Mouse (Mus musculus): Measurements from ENCODE around the gene Fam126a.

Gene Fam126a

DNA sequence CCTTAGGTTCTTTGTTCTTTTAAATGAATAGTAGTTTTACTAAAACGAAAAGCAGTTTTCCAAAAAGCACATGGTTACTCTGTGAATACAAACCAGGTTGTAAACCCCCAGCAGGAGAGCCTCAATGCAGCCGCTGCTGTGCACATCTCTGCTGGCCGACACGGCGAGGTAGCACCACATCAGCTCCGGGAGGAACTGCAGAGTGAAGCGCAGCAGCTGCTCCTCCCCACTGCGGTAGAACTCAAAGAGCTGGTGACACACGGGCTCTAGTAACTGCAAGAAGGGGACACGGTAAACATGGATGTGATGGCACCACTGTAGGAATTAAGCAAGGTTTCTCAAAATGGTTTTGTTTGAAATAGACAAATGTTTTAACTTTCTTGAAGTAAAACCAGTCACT lies 42.7 kb downstream of the Fam126a start:
- no peak for DNase-seq

DNA sequence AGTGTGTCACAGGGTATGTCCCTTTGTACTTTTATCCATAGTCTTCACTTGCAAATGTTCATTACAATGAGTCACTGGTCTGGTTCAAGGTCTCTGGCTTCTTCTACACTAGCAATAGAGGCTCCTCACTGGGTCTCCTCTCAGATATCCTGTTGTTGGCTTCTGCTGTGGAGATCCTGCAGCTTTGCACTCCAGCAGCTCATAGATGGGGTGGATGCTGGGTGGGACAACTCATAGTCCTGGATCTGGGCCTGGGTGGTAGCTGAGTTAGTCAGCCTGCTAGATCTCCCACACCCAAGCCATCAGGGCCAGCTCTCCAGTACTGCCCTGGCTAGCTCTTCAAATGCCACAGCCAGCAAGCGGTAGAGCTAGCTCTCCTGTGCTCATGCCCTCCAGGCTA lies 48.4 kb downstream of the Fam126a start:
- DNase-seq, result no peak

DNA sequence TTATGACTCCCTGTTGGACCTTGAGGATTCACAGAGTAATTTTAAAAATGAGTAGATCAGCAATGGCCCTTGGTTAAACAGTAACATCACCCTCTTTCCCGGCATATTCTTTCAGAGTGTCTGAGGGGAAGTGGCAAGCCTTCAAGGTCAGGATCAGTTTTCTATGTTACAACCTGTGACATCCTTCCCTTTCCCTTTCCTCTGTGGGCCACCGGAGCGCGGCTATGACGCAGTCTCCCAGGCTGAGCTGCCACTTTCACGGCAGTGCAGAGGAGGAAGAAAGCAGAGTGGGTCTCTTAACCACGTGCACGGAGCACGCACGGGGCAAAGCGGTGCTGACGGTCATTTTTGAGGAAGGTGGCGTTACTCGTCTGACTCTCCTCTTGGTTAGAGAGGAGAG lies 52.0 kb downstream of the Fam126a start:
- DNase-seq, result no peak

DNA sequence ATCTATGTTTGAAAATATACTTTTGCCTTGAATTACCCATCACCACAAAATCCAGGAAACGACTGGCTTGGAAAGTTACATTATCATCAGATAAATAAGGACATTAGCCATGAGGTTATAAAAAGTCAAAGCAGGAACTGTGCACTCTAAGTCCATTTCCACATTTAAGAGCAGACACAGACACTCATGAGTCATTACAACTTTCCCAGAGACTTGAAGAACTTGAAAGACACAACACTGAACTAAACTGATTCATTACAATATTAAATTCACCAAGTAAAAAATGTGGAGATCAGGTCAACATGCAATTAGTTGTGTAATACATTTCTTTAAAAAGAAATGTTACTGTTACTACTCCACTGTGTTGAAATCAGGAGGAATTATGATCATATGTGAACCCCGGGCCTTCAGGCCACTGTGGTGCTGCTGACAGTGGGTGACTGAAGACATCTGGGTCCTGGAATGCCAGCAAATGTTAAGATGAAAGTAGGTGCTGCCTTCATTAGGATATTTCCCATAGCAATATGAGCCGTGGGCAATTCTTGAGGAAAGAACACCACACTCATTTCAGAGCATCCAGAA lies 55.4 kb downstream of the Fam126a start:
- DNase-seq, result no peak

DNA sequence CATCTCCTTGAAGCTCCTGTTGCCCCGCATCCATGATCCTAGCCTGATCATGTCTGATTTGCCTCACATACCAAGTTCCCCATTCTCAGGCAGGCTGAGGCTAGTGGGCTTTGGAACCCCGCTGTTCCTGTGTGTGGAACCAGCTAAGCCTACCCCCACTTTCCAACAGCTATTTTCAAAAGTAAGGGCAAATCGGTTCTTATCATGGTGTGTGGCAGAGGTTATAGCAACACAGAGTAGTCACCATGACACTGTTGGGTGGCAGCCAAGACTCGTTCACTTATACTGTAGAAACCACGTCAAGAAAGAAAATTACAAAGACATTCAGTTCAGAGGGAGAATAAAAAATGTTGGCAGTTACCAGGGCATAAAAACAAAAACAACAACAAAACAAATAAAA lies 62.8 kb downstream of the Fam126a start:
- no peak for DNase-seq

DNA sequence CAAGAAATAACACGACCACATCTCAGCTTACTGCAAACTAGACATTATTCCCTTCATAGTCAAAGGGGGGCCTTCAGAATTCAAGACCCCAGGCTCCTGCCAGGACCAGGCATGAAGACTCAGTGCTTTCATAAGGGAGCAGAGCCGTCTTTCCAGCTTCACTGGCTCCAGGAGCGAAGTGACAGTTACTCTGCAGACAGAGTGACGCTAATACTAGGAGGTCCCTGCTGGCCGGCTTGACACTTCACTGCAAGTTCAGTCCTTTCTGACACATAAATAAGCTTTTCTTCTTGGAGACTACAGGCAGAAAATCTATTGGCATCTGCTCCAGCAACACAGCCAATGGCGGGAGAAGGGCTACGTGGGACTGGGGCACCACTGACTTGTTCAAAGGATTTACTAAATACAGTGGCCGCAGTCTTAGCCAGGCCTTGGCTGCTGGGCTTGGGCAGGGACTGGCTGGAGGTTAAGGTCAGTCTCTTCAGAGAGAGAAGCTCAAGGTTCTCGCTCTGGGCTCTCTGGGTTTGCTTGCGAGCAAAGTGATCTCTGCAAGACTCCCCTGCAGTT lies 65.8 kb downstream of the Fam126a start:
- no peak for DNase-seq

DNA sequence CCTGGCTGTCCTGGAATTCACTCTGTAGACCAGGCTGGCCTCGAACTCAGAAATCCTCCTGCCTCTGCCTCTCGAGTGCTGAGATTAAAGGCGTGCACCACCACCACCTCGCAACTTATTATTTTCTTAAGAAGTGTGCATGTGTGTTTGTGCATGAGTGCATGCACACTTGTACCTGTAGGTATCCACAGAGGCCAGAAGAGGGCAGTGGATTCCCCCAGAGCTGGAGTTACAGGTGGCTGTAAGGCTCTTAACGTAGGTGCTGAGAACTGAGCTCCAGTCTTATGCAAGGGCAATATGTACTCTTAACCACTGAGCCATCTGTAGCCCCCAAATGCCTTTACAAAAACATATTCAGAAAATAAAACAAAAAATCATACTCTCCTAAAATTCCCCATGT lies 77.4 kb downstream of the Fam126a start:
- no peak for DNase-seq

DNA sequence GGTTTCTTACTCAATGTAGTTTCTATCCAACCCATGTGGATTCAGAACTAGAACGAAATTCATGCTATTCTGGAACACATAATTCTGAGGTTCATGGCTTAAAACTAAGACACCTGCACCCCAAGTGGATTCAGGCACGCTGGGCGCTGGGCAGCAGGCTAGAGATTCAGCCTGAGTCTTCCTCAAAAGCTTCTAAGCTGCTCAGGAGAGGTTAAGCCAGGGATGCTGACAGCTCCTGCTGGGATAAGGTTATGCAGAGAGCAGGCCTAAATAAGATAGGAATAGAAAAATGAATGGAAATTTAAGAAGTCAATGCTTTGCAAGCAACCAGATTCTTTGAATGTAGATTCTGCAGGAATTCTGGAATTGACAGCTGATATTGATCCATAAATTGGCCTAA lies 82.4 kb downstream of the Fam126a start:
- no peak for DNase-seq

DNA sequence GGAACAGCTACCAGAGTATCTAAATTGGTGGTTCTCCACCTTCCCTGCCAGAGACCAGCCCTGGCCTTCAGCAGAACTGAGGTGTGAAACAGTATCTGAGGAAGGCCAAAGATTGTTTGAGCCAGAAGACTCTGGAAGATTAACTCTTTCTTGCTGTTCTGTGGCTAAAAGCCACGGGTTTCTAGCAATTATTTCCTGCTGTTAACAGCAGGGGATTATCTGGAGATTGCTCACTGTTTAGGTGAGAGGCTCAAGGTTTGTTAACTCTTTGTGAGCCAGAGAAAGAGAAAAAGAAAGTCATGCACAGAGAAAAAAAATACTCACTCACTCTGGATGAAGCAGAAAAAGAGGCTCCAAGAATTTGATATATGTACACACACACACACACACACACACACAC lies 85.4 kb downstream of the Fam126a start:
- DNase-seq, result no peak

DNA sequence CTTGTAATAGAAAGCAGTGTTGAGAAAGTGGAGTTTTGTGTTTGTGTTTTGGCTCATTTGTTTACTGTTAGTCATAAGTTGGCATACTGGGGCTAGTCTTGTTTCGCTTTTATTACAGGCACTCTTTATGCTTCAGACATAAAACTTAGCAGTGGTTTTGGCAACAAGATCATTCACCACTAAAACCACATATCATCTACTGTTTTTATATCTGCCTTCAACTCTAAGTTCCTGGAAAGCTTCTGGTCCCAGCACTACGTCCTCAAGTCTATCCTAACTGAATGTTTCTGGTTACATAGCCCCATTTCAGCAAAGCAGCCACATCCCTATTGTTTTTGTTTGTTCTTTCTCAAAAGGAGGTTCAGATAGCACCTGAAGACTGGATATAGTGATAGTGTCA lies 87.0 kb downstream of the Fam126a start:
- DNase-seq, result no peak

DNA sequence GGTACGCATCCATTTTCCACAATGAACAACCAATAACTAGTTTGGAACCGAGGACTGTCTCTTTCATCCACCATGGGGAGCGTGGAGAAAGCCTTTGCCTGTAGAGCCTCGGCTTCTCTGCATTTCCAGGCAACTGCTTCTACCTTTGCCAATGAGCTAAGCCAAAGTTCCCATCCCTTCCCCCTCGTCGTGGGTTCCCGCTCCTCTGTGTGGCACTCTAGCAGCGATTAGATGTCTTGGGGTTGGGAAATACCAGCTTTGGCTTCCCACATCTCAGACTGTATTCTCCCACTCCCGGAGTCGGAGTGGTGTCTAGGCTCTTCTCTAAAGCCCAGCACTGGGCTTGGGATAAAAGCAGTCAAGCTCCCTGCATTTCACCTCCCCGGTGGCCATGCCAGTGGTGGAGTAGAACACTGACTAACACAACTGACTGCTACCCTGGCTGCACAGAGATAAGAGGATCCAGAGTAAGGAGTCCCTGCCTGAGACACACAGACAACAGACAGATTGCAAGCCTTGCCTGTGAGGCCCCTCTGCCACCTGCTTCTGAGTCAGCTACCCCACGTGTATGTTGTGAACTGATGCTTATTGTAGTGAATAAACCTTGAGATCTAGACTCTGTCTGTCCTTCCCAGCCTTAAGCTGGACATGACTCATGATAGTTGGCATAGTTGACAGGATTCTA lies 106.9 kb downstream of the Fam126a start:
- no peak for DNase-seq

DNA sequence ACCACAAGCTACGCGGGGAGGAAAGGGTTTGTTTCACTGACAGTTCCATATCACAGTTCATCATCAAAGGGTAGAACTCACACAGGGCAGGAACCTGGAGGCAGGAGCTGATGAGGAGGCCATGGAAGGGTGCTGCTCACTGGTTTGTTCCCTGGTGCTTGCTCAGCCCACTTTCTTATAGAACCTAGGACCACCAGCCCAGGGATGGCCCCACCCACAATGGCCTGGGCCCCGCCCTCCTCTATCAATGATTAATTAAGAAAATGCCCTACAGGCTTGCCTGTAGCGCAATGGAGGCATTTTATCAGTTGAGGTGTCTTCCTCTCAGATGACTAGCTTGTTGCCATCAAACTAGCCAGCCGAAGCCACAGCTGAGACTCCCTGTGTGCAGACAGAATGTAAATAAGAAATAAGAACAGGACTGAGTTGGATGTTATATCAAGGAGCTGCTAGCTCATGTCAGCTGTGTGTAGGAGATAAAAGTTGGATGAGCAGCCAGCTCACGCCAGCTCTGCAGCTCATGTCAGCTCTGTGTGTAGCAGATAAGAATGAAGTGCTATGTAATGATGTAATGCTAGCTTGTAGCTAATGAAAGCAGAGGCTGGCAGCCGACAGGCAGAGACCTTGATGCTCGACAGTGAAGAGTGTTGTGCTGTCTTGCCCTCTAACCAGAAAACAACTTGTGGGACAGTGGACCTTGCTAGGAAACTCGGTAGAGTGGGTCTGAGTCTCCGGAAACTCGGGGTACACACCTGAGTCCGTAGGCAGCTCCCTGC lies 107.8 kb downstream of the Fam126a start:
- DNase-seq, result no peak

DNA sequence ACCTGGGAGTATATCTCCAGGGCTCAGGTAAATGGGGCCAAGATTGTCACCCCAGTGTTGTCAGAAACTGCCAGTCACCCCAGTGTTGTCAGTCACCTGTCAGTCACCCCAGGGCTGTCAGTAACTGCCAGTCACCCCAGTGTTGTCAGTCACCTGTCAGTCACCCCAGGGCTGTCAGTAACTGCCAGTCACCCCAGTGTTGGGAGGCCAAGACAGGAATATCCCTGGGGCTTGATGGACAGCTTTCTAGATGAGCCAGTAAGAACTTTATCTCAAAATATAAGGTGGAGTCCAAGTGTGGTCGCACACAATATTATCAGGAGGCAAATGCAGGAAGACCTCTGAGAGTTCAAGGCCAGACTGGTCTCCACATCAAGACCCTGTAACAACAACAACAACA lies 109.2 kb downstream of the Fam126a start:
- DNase-seq, result no peak

DNA sequence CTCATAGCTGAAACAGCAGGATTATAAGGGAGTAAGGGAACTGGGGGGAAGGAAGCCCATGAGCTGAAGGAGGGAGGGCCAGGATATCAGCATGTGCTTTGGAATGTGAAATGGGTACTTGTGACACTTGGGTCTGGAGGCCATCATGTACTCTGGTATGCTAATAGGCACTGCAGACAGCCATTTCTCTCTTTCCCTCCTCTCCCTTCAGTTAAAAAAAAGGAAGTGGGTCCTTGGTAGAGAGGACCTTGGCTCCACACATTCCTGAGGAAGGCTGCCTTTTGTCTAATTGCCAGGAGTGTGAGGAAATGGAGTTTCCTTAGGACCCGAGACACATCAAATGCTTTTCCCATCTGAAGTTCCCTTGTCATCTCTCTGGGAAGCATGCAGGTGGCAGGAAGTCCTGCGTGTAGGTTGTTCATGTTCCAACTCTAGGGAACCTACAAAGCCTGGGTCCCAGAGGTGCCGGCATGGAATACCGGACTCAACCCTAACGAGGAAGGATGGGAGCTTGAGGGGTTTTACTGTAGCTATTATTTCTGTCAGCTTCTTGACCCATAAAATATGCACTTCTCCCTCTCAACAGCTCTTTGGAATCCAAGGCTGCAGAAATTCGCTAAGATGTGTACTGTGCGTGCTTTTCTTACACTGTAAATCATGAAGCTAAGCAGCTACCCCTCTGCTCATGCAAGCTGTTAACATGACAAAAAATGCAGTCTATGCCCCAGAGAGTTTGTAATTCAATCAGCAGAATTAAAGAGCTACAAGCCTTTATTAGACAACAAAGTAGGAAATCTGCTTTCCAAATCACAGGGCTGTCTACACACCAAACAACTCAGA lies 110.4 kb downstream of the Fam126a start:
- DNase-seq, result no peak

DNA sequence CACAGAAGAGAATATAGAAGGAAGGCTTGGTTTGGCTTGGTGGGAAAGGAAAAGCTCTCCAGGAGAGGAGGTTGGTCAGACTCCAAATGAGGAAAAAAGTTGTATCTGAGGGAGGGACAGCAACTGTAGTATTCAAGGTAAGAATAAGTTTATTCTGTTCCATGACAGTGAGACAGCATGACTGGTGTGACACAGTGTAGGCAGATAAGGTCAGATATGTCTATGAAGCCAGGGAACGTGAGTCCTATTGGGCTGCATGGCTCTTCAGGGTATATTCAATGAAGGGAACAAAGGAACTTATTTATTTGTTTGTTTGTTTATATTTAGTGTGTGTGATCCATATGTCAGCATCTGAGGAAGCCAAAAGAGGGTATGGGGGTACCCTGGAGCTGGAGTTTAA lies 113.2 kb downstream of the Fam126a start:
- DNase-seq, result no peak

DNA sequence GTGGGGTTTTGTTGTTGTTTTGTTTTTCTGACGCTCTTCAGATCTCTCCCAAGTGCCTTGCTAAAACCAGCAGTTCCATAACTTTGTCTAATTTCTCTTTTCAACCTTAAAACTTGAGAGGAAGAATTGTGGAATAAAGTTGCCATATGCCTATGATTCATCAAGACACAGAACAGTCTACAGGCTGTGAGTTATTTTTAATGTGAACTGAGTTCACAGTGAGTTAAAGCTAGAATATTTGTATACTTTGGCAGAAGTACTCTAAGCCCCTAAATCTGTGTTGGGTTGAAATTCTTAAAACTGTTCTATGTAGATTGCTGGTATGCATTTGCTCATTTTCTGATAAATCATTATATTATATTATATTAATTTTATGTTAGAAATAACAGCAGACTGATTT lies 118.9 kb downstream of the Fam126a start:
- no peak for DNase-seq

DNA sequence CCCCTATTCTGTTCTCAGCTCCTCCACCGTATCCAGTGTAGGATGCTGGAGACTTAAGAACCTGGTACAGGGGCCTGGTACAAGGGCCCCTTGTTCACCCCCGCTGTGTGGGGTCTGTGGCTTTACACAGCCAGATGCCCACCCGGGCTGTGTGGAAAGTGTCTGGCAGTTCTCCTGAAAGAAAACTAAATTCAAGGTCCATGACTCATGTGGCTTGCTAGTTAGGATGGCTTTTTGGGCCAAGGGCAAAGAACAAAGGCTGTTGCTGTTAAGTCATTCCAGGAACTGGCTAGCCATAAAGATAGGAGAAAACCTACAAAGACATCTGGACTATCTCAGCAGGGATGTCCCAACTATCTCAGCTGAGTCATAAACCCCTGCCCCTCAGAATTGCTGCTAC lies 121.2 kb downstream of the Fam126a start:
- DNase-seq, result no peak

DNA sequence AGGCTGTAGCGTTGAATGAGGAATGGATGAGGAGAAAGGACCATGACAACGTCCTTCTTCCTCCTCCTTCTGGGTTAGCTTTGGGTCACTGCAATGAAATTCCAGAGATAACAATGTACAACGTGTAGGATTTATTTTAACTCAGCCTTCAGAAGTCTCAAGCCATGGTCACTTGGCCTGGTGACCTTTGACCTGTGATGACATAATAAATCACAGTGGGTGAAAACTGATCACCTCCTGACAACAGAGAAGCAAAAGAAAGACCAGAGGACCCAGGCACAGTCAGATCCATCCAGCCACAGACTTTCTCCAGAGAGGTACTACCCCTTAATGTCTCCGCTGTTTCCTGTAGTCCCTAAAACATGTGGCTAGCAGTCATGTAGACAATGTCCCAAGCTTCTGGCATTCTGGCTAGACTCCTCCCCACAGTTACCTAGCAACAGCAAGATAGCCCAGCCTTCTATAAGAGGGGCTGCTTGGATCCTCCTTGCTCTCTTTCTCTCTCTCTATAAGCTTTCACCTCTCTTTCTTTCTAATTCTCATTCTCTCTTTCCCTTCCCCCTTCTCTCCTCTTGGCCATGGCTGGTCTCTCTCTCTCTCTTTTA lies 121.9 kb downstream of the Fam126a start:
- no peak for DNase-seq

DNA sequence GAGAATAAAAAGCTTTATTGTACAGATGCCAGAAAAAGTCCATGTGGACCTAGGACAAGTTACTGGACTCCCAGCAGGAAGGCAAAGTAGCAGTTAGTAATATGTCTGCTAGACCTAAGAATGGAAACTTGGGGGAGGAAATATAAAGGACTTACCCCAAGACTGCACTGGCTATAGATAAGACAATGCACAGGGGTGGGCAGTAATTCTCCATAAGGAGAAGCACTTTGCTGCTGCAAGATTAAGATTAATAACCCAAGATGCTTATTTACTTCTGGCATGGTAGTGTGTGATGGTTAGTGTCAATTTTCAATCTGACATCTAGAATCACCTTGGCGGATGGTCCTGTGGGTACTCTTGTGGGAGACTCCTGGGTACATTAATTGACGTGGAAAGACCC lies 128.3 kb downstream of the Fam126a start:
- DNase-seq, result no peak

DNA sequence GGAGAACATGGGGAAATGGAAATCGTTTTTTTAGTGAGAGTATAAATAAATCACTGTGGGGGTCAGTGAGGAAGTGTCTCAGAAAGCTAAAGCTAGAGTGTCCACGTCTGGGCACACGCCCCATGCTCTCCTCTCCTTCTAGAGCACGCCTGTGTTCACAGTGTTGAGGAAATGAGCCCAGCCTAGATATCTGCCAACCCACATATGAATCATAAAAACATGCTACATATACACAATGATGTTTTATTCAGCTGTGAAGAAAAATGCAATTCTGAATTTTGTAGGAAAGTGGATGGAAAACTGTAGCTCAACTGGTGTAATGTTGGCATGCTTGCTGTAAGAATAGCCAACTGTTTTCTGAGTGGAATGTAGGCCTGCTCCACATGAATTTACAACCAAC lies 130.3 kb downstream of the Fam126a start:
- no peak for DNase-seq

DNA sequence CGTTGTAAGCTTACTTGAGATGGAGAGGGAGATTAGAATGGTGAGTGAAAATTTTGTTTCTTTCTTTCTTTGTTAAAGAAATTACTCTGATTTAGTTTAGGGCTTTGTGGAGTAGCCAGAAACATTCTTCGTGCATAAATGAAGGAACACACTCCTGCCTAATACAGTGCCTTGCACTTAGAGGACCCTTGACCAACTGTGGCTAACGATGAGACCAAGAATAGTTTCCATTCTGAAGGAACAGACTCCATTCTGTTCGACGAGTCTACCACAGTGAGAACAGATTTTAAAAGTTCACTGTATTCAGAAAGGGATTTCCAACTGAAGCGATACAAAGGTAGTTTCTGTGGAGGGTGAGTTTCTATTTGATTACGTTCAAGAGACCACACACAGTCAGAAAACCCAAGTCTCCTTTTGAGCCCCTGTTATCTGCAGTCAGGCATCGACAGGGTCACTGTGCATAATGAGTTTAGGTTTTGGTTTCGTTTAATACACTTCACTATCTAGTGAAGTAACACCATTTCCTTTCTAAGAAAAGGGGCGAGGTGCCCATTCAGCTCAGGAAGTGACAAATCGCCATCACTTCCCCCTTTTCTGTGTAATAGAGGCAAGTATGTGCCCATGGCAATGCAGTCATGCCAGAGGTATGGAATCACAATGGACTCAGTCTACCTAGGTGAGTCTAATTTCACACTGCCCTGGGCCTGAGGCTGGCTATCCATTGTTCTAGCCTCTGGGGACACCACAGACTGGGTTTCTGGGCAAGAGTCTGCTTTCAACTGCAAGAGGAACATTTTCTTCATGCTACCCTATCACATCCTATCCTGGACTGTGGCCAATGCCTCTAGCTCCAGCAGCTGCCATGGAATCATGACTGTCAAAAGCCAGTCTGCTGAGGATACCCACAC lies 136.4 kb downstream of the Fam126a start:
- DNase-seq, result peak; percentile 18
